Mouse (Mus musculus) forebrain, postnatal 0 days (tissue): ENCODE data around the gene Ncor2. TPM values are rescaled to one million over a fixed set of nuclear protein-coding genes. Genes with fewer than 3 reads are reported as not detected.

Experiments
- ATAC-seq: fragments of 200-750 bp; cut with Nextera tagmentation; 2 replicates; pipeline ENCODE4 v1.8.0; 2017; ENCODE audit warnings: mild to moderate bottlenecking, moderate library complexity
- DNase-seq: peaks from one replicate; pipeline ENCODE4 v3.0.0-alpha.2; 2015
- H3K27ac ChIP-seq: fragments of 300-500 bp; sonication (generic); 2 replicates; pipeline ENCODE4 v1.5.1; 2014; ENCODE audit warnings: low read depth, mild to moderate bottlenecking, antibody characterized with exemption, low read length, moderate library complexity, mixed read lengths
- H3K27me3 ChIP-seq: fragments of 300-500 bp; sonication (generic); 2 replicates; pipeline ENCODE4 v1.6.1; 2014; ENCODE audit warnings: mild to moderate bottlenecking, low read length, mixed read lengths; ENCODE audit not compliant: insufficient read depth
- H3K36me3 ChIP-seq: fragments of 300-500 bp; sonication (generic); 2 replicates; pipeline ENCODE4 v1.6.1; 2014; ENCODE audit warnings: mild to moderate bottlenecking, moderate library complexity; ENCODE audit not compliant: insufficient read depth
- H3K4me1 ChIP-seq: fragments of 300-500 bp; sonication (generic); 2 replicates; pipeline ENCODE4 v1.6.1; 2014; ENCODE audit warnings: antibody characterized with exemption; ENCODE audit not compliant: insufficient read depth
- H3K4me2 ChIP-seq: fragments of 300-500 bp; sonication (generic); 2 replicates; pipeline ENCODE4 v1.6.1; 2014; ENCODE audit warnings: low read depth, mild to moderate bottlenecking, moderate library complexity
- H3K4me3 ChIP-seq: fragments of 300-500 bp; sonication (generic); 2 replicates; pipeline ENCODE4 v1.5.1; 2014; ENCODE audit warnings: low read depth, low read length, mixed read lengths
- H3K9ac ChIP-seq: fragments of 300-500 bp; sonication (generic); 2 replicates; pipeline ENCODE4 v1.6.1; 2014; ENCODE audit warnings: mild to moderate bottlenecking
- H3K9me3 ChIP-seq: fragments of 300-500 bp; sonication (generic); 2 replicates; pipeline ENCODE4 v1.6.1; 2016; ENCODE audit warnings: low read length
- CTCF ChIP-seq: sonication (generic); IDR thresholded peaks from 2 replicates; pipeline ENCODE4 v1.5.1; 2016; ENCODE audit warnings: antibody characterized with exemption, control low read depth, low read depth
- WGBS: fragments of 180-500 bp; shearing (Covaris S2); extraction: QIAGEN DNeasy Blood & Tissue Kit; methylation state at CpG from one replicate; pipeline ENCODE4 v1.1.7; 2014; 5-methylcytosine and 5-hydroxymethylcytosine counted together
- polyA plus RNA-seq: library from polyadenylated mRNA; unstranded; fragments of >200 nt; fragmentation: Nextera tagmentation; extraction: Ambion mirVana; gene quantifications from 2 replicates; pipeline ENCODE4 v1.2.1, GENCODE M21; 2015
- total RNA-seq: library from RNA; depleted of rRNA; stranded (reverse); fragments of >200 nt; gene quantifications from 2 replicates; pipeline ENCODE4 v1.2.3, GENCODE M21; 2014

Gene Ncor2
- total and polyA plus RNA-seq, 2 experiments from 2014 or later, result 12.7 to 16.8 TPM

- DNase-seq, result no peak
- WGBS, result 92% methylated on average over 8 of the region's 8 CpGs
Measured at GRCm38 (mm10) chr5:125073896-125074295, 105.1 kb downstream of the Ncor2 start.

GRCm38 (mm10) chr5:125073335-125073734 lies 105.7 kb downstream of the Ncor2 start:
- WGBS, result 90% methylated on average over 4 of the region's 4 CpGs
- ATAC-seq (no peak), DNase-seq (no peak)

More at GRCm38 (mm10) chr5:125073896-125074295, 105.1 kb downstream of the Ncor2 start:
- H3K4me2 ChIP-seq, result no peak overlapping the region
- no peak for ATAC-seq
- H3K9ac ChIP-seq, result no peak overlapping the region
- no peak overlapping the region for H3K27ac ChIP-seq
- no peak overlapping the region for H3K4me3 ChIP-seq
- H3K9me3 ChIP-seq, result no peaks in the 10 kb centered on the region
- H3K27me3 ChIP-seq, result no peaks in the 10 kb centered on the region
- peaks cover 15% of the 10 kb centered on the region for H3K36me3 ChIP-seq
- TF ChIP-seq CTCF, result no peak
- no peaks in the 10 kb centered on the region for H3K4me1 ChIP-seq

GRCm38 (mm10) chr5:125072425-125072824 lies 106.6 kb downstream of the Ncor2 start:
- no peaks in the 10 kb centered on the region for H3K27me3 ChIP-seq
- H3K9ac ChIP-seq, result no peak overlapping the region
- H3K4me2 ChIP-seq, result no peak overlapping the region
- H3K4me1 ChIP-seq, result no peaks in the 10 kb centered on the region
- peaks cover 12% of the 10 kb centered on the region for H3K36me3 ChIP-seq
- DNase-seq (no peak), ATAC-seq (no peak)
- H3K27ac ChIP-seq, result no peak overlapping the region
- TF ChIP-seq CTCF, result no peak
- no peaks in the 10 kb centered on the region for H3K9me3 ChIP-seq
- H3K4me3 ChIP-seq, result no peak overlapping the region
- 84% methylated on average over 7 of the region's 7 CpGs for WGBS

More at GRCm38 (mm10) chr5:125073335-125073734, 105.7 kb downstream of the Ncor2 start:
- H3K27me3 ChIP-seq, result no peaks in the 10 kb centered on the region
- peaks cover 13% of the 10 kb centered on the region for H3K36me3 ChIP-seq
- H3K9me3 ChIP-seq, result no peaks in the 10 kb centered on the region
- H3K4me3 ChIP-seq, result no peak overlapping the region
- H3K4me2 ChIP-seq, result no peak overlapping the region
- H3K9ac ChIP-seq, result no peak overlapping the region
- TF ChIP-seq CTCF, result no peak
- no peak overlapping the region for H3K27ac ChIP-seq
- H3K4me1 ChIP-seq, result no peaks in the 10 kb centered on the region

- Histone ChIP-seq H3K27ac (no peak overlapping the region), H3K9me3 (no peaks in the 10 kb centered on the region), H3K9ac (no peak overlapping the region), H3K4me2 (no peak overlapping the region), H3K4me1 (no peaks in the 10 kb centered on the region), H3K27me3 (no peaks in the 10 kb centered on the region), H3K4me3 (no peak overlapping the region), H3K36me3 (peaks cover 12% of the 10 kb centered on the region; the same call in 1 of the 2 replicates)
- DNase-seq, result no peak
- no peak for ATAC-seq
- 72% methylated on average over 4 of the region's 4 CpGs for WGBS
- TF ChIP-seq CTCF, result no peak
Measured at GRCm38 (mm10) chr5:125071919-125072318, 107.1 kb downstream of the Ncor2 start.

- H3K4me1 ChIP-seq, result no peaks in the 10 kb centered on the region
- DNase-seq, result no peak
- no peak overlapping the region for H3K27ac ChIP-seq
Measured at GRCm38 (mm10) chr5:125070399-125070798, 108.6 kb downstream of the Ncor2 start.

GRCm38 (mm10) chr5:125069916-125070315 lies 109.1 kb downstream of the Ncor2 start:
- H3K9me3 ChIP-seq, result no peaks in the 10 kb centered on the region
- DNase-seq (no peak), ATAC-seq (no peak)
- peaks cover 29% of the 10 kb centered on the region for H3K36me3 ChIP-seq
- no peak overlapping the region for H3K27ac ChIP-seq
- H3K4me2 ChIP-seq, result no peak overlapping the region
- H3K4me3 ChIP-seq, result no peak overlapping the region
- H3K9ac ChIP-seq, result no peak overlapping the region
- whole genome bisulfite sequencing, result 78% methylated on average over 5 of the region's 5 CpGs
- no peaks in the 10 kb centered on the region for H3K27me3 ChIP-seq
- no peaks in the 10 kb centered on the region for H3K4me1 ChIP-seq
- no peak for TF ChIP-seq CTCF

More at GRCm38 (mm10) chr5:125070399-125070798, 108.6 kb downstream of the Ncor2 start:
- H3K4me3 ChIP-seq, result no peak overlapping the region
- H3K4me2 ChIP-seq, result no peak overlapping the region
- peaks cover 24% of the 10 kb centered on the region for H3K36me3 ChIP-seq
- no peak for ATAC-seq
- no peak for TF ChIP-seq CTCF
- H3K27me3 ChIP-seq, result no peaks in the 10 kb centered on the region
- WGBS, result 52% methylated on average over 2 of the region's 2 CpGs
- no peak overlapping the region for H3K9ac ChIP-seq
- no peaks in the 10 kb centered on the region for H3K9me3 ChIP-seq

GRCm38 (mm10) chr5:125069426-125069825 lies 109.6 kb downstream of the Ncor2 start:
- peaks cover 34% of the 10 kb centered on the region for H3K36me3 ChIP-seq
- ATAC-seq (no peak), DNase-seq (no peak)
- 0 out of 2 replicates have a peak overlapping the region, but pooled peaks have one; percentile 9 for H3K27ac ChIP-seq
- H3K4me3 ChIP-seq, result no peak overlapping the region
- TF ChIP-seq CTCF, result no peak
- H3K4me1 ChIP-seq, result no peaks in the 10 kb centered on the region
- H3K9ac ChIP-seq, result no peak overlapping the region
- no peaks in the 10 kb centered on the region for H3K27me3 ChIP-seq
- no peak overlapping the region for H3K4me2 ChIP-seq
- no peaks in the 10 kb centered on the region for H3K9me3 ChIP-seq
- 61% methylated on average over 5 of the region's 5 CpGs for WGBS
